Mouse (Mus musculus): Measurements from ENCODE around the gene Trpc4ap.

GRCm38 (mm10) chr2:155629231-155629661 is 62.9 kb downstream of the Trpc4ap start:
- peak; percentile 64 for TF ChIP-seq POLR2A (IDR thresholded peaks at IDR 0.05; ENCODE audit: borderline replicate concordance, insufficient read depth, low read length)
- TF ChIP-seq CTCF (IDR thresholded peaks at IDR 0.05; ENCODE audit: borderline replicate concordance, insufficient read depth, low read depth, low read length) = no peak
